Mouse (Mus musculus): ENCODE results near the gene Serinc3. TPM values are rescaled to one million over a fixed set of nuclear protein-coding genes. Genes with fewer than 3 reads are reported as not detected.

Gene Serinc3
- polyA plus RNA-seq, 1 experiment from 2014 or later, result 39.3 TPM

Other genes with a start within 250 kb of the Serinc3 start
- 0.30 and 0.37 TPM in 2 replicates for gene Jph2, start 247.1 kb downstream of the Serinc3 start, polyA plus RNA-seq (2014; fragmentation: Nextera tagmentation; extraction: Ambion mirVana)
- gene Oser1, start 220.4 kb downstream of the Serinc3 start, polyA plus RNA-seq (2014; fragmentation: Nextera tagmentation; extraction: Ambion mirVana), result 78.5 and 84.3 TPM in 2 replicates
- 135 and 150 TPM in 2 replicates for gene Gdap1l1, start 206.7 kb downstream of the Serinc3 start, polyA plus RNA-seq (2014; fragmentation: Nextera tagmentation; extraction: Ambion mirVana)
- gene Fitm2, start 172.5 kb downstream of the Serinc3 start, polyA plus RNA-seq (2014; fragmentation: Nextera tagmentation; extraction: Ambion mirVana), result 13.0 and 13.6 TPM in 2 replicates
- gene R3hdml, start 152.8 kb downstream of the Serinc3 start, polyA plus RNA-seq (2014; fragmentation: Nextera tagmentation; extraction: Ambion mirVana), result not detected in 2 replicates
- gene Hnf4a, start 138.3 kb downstream of the Serinc3 start, polyA plus RNA-seq (2014; fragmentation: Nextera tagmentation; extraction: Ambion mirVana), result not detected in 2 replicates
- gene Ttpal, start 42.8 kb downstream of the Serinc3 start, polyA plus RNA-seq (2014; fragmentation: Nextera tagmentation; extraction: Ambion mirVana), result 39.5 and 60.6 TPM in 2 replicates
- gene Pkig, start 13.3 kb upstream of the Serinc3 start, polyA plus RNA-seq (2014; fragmentation: Nextera tagmentation; extraction: Ambion mirVana), result 115 and 128 TPM in 2 replicates
- 2.8 and 3.4 TPM in 2 replicates for gene Ada, start 105.1 kb upstream of the Serinc3 start, polyA plus RNA-seq (2014; fragmentation: Nextera tagmentation; extraction: Ambion mirVana)
- 0.57 and 0.70 TPM in 2 replicates for gene Ccn5, start 175.7 kb upstream of the Serinc3 start, polyA plus RNA-seq (2014; fragmentation: Nextera tagmentation; extraction: Ambion mirVana)
- gene Kcnk15, start 208.5 kb upstream of the Serinc3 start, polyA plus RNA-seq (2014; fragmentation: Nextera tagmentation; extraction: Ambion mirVana), result not detected in 2 replicates

Data from midbrain, embryonic 14.5 days (tissue).